Mouse (Mus musculus) monocyte, adult 5-6 weeks (primary cell): ENCODE results near the gene Got2. TPM values are rescaled to one million over a fixed set of nuclear protein-coding genes. Genes with fewer than 3 reads are reported as not detected.

ENCODE experiments used
- ATAC-seq: fragments of 153-309, 156-312 bp; replicated peaks from 2 replicates; pipeline ENCODE4 v1.8.0; 2017; ENCODE audit warnings: mild to moderate bottlenecking; ENCODE audit not compliant: low TSS enrichment, insufficient number of reproducible peaks, severe bottlenecking, poor library complexity, low FRiP score
- total RNA-seq: library from RNA; stranded (forward); fragments of 200-1000, 200-491, 200-594 nt; gene quantifications from 3 replicates; pipeline ENCODE4 v1.2.3, GENCODE M21; 2017

Gene Got2
- total RNA-seq = 31.7 to 47.7 TPM (median 45.7 TPM) in 3 replicates

DNA sequence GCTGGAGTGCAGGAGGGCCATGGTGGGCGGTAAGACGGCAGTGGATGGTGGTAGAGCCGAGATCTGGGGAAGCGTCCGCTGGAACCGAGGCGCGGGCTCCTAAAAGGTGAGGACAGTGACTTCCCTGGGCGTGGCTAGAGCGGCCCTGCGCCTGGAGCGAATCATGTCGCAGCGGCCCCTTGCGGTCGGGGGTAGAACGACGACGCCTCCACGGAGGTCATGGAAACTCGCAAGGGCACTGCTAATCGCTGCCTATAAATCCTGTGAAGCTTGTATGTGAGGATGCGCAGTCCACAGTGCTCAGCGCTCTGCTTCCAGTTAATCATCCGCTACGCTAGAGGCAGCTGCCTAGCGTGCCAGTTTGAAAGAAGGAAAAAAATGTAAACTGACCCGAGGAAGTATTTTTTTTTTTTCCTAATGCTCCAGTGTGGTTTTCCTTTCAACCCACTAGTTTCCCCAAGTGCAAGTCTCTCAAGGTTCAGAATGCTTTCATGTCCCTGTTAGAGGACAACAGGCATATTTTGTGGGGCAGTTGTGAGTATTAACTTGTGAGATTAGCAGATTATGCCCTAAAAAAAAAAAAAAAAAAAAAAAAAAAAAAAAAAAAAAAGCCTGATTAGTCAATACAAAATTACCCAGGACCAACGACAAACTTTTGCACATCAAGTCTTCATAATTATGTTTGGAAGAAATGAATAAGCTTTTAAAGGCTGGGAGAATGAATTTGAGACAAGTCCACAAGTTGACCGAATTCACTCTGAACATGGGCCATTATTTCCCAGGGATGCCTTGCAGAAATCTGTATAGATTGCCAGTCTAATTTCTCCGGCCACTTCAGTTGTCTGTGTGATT lies at the start of gene Got2:
Gene Got2 (minus strand): TSS at position 263 of the 852 bp plus-strand sequence.
- ATAC-seq = peak; percentile 95

DNA sequence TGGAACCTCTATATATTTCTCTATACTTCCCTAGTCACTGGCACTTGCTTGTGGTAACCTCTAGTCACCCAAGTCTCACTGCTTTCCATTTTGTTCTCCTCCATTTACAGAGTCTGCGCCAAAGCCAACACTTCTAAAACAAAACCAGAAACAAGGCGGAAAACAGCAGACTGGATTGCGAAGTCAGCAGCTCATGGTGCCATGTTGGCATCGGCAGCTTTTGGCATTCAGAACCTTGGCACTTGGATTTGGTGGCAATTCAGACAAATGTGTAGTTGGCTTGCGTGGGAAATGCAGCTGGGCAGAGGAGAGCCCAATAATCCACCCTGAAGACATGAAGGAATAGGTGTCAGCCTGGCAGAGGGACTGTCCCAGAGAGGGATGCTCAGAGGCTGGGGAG lies 44.5 kb upstream of the Got2 start:
- no peak for ATAC-seq

DNA sequence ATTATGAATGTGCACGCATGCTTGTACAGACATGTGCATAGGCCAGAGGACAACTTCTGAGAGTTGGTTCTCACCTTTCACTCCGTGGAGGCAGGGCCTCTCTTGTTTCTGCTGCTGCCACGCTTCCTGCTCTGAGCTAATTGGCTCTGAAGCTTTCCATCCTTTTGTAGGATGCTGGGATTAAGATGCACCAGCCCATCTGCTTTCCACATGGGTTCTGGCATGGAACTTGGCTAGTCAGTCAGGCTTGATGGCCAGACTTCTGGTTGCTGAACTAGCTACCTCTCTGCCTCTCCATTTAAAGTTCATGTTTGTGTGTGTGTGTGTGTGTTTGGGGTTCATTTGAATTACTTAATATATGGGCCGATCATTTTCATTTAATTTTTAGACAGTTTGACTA lies 41.5 kb upstream of the Got2 start:
- no peak for ATAC-seq

DNA sequence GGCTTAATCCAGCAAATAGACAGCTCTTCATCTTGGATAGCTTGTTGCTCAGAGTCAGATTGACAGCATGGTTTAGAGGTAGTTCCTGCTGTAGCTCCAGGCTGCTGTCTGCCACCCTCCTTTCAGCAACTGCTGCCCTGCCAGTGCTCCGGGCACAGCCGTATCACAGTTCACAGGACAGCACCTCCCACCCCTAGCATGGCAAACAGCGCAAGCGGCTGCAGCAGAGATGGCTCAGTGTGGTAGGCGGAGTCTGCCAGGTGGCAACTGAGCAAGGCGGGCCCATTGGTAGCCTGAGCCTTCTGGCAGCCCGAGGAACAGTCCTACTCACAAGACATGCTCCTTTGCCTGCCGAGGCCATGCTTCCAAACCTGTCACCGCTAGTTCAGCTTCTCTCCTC lies 27.8 kb upstream of the Got2 start:
- peak; percentile 34; the same call in 1 of the 2 replicates for ATAC-seq

DNA sequence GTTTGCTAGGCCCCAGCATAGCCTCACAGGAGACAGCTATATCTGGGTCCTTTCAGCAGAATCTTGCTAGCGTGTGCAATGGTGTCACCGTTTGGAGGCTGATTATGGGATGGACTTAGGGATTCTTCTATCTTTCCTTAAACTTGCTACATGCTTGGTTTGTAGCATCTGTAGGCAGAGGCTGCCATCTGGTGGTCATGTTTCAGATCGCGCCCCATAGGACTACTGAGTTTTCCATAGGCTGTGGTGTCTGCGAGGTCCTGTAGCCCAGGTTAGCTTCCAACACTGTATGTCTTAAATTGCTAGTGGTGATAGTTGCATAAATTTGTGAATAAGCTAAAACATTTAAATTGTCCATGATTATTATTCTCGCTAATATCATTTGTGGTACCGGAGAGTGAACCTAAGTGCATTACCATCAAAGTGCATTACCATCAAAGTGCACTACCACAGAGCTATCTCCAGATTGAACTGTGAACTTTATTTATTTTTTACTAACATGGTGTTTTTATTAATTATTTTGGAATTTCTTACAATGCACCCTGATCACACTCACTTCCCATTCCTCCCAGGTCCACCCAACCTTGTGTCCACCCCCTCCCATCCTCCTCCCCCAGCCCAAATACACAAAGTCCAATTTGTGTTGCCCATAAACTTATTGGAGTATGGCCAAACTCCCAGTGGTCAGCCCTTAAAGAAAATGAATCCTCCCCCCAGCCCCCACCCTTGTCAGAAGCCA lies 26.7 kb upstream of the Got2 start:
- peak; percentile 76; the same call in 1 of the 2 replicates for ATAC-seq

DNA sequence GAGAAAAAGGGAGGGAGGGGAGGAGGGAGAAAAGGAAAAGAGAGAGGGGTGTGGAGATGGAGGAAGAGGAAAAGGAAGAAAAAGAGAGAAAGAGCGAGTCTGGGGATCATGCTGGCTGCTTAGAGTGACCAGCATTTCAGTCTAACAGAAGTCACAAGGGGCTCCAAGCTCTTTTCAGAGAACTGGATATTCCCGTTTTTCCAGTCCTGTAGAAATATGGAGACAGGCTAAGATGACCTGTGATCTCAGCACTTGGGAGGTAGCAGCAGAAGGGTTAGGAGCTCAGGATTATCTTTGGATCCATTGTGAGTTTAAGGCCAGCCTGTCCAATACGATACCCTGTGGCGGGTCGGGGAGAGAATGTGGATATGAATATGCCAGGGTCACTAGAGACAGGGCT lies 22.9 kb upstream of the Got2 start:
- ATAC-seq = no peak

DNA sequence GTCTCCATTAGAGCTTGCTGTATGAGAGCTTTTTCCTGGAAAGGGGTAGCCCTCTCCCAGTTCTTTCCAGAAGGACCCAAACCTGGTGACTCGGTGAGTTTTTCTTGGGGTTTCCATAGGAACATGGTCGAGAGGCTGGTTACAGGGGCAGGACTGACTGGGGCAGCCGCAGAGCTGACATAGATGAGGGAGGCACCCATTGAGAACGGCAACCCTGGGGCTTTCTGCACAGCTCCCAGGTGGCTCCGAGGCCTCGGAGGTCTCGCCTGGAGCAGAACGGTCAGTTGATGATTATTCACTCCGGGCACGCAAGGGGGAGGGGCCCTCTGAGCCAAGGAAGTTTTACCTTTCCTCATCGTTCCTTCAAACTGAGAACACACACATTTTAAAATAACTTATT lies 19.5 kb upstream of the Got2 start:
- no peak for ATAC-seq

DNA sequence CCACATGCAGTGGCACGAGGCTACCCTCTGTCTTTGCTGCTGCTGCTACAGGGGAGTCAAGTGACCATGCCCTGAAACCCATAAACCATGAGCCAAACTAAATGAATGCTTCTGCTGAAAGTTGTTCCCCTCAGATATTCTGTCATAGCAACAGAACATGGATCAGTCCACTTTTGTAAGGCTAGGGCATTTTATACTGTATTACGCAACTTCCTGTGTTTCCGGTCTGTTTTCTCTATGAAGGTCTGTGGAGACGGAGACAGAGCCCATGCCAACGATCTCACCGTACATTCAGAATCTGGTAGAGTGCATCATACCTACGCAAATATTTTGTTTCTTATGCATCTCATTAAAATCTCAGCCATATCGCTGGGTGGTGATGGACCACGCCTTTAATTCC lies 18.4 kb upstream of the Got2 start:
- no peak for ATAC-seq

DNA sequence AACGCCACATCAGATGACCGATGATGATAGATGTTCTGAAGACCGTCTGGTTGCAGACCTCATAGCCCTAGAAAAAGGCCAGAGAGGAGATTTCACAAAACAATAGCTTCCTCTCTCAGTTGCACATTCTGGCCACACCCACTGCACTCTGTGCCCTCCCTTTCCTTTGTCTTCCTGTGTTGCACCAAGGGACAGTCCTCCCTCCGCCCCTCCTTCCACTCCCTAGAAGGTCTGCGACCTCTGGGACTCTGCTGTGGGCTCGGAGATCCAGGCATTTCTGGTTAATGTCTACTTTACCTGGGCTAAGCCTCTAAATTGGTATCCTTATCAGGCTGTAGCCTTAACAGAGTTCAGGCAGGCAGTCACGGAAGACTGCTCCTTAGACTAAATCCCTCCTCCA lies 13.5 kb upstream of the Got2 start:
- peak; percentile 87 for ATAC-seq

DNA sequence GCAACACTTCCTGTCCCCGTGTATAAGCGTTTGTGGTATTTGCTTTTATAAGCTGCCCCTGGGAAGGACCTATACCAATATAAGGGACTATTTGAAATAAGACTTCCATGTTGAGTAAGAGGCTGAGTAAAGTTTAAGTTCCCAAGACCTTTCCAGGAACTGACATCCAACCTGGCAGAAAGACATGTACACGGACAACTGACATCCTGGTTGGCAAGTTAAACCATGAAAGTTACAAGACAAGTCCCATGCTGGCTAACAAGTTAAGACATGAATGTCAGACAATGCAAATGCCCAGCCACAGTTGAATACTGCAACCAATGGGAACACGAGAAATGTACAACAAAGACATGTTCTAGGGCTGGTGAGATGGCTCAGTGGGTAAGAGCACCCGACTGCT lies 5.4 kb upstream of the Got2 start:
- no peak for ATAC-seq

DNA sequence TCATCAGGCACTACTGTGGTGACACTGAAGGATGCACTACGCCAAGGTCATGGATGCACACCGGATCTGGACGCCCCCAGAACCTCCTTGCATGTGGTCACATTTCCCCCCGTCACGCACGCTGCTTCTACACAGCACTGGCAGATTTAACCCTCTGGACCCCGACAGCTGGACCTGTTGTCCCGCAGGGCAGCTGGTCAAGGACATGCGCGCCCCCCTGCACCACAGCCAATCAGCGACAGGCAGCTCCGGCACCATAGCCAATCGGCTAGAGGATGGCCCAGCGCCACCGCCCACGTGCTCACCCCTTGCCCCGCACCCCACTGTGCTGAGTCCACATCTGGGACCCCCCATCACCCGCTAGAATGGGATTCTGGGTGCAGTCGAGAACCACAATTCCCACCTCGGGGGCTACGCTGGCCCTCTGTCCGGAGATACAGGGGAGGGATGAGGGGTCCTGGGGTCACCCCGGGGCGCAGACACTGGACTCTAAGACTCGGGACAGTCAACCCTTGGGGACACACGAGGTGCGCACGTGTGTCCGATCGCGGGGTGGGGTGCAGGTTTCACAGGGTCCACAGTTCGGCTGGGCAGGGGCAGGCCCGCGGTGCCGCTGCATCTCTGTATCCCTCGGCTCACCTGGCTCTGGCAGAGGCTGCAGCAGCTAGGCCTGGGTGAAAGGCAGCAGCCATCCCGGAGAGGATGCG lies 616 bp downstream of the Got2 start:
- ATAC-seq = peak; percentile 57

DNA sequence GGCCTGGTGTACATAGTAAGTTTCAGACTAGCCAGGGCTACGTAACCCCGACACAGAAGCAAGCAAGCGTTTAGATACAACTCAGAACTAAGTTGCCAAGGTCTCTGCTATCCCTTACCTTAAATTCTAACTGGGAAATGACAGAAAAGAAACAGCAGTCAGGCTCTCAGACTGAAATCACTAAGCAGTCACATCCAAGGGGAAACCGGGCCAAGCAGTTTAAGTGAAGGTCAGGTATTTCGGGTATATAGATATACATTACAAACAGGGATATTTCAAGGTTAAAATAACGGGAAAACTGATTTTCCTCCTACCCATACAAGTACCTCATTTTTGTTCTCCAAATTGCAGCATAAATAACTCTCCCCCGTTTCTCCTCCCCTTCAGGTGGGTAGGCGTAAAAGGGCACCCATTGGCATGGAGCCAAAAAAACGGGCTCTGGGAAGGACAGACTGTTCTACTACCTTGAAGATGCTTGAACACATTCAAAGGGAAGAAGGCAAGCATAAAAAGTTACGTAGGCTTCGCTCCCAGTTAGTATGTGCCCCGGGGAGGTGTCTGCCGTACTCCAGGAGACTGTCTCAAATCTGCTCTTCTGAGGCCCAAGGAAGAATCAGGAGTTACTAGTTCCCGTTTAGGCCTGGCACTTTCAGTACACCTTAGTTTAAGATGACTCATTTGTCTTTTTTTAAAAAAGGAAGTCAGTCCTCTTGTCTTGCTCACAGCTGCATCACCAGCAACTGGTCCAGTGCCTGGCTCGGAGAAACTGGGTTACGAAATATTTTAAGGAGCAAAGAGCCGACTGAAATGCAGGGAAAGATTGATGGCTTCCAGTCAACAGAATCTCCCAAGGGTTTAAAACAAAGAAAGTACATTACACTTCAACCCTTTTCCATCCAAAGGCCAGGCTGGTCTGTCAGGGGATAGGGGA lies 1.4 kb downstream of the Got2 start:
- ATAC-seq = peak; percentile 67

DNA sequence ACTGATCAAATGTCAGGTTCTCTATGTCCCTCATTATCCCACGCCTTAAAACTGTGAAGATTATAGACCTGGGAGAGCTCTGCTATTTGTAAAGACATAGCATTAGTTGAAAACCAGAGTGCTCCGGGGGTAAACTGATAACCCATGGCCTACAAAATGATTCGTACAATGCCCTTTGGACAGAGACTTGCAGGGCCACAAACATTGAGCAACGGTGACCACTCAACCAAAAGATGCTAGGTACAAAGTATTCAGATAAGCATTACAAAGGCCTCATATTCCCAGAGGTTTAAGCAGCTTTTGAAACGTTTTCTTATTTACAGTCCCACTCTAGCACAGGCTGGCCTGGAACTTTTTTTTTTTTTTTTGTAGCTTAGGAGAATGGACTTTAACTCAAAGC lies 2.4 kb downstream of the Got2 start:
- no peak for ATAC-seq

DNA sequence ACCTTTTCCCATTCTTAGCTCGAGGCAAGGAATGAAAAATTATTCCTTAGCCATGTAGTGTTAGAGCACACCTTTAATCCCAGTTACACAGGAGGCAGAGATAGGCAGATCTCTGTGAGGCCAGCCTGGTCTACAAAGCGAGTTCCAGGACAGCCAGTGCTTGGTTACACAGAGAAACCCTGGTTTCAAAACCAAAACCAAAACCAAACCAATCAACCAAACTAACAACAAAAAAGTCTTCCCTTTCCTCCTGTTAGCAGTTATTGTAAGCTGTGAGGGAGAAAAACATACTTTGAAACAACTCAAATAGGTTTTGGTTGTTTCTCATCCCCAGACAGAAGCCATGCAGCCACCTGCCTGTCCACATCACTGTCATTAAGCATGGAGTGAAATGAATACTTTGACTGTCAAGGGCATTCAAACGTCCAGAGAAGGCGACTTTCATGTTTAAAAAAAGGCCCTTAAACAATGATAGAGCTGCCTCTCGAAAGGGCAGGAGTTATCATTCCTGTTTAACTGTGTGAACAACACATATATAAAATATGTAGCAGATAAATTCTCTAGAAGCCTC lies 3.0 kb downstream of the Got2 start:
- no peak for ATAC-seq

DNA sequence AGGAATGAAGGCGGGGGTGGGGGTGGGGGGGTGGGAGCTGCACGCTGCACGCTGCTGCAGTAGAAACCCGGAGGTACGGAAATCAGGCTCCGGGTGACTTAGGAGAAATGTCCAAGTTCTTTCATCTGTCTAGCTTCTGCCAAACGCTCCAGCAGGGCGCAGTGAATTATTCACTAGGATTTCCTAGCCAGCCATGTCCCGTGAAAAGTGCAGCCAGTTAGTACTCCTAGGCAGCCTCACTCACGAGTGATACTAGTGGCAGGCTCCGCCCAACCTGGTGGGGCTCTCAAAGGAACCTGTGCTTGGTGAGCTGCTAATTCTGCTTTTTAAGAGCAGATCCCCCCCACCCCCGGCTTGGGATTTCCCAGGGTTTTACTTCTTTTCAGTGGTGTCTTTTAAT lies 3.9 kb downstream of the Got2 start:
- no peak for ATAC-seq

DNA sequence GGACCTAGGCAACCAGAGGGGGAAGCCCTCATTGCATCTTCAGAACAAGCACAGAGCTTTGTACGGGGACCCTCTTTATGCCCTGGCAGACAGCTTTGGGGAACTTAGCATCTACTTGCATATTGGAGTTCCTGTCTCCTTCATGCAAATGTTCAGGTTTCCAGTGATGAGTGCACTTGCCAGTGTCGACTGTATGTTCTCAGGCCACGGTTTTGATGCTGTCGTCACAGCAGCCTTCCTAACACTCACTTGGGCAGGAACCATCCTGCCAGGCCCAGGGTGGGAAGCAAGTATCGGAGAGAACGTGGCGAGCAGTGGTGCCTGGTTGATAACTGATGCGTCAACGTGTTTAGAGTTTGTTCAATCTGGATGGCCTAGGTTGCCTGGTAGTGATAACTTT lies 6.2 kb downstream of the Got2 start:
- ATAC-seq = no peak

DNA sequence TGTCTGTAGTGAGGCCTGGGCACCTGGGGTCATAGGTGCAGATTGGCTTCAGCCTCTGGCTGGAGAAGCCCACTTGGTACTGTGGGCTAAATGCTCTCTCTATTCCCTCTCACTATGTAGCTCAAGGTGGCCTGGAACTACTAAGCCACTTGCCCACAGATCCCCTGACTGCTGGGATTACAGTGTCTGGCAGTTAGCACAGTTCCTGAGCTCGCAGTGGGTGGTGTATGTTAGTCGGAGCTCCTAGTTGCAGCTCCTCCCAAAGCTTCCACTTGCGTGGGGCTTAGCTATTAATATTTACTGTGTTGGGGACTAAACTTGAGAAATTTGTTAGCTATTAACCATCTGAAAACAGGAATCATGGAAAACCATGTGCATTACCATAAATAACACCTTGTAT lies 6.8 kb downstream of the Got2 start:
- no peak for ATAC-seq

DNA sequence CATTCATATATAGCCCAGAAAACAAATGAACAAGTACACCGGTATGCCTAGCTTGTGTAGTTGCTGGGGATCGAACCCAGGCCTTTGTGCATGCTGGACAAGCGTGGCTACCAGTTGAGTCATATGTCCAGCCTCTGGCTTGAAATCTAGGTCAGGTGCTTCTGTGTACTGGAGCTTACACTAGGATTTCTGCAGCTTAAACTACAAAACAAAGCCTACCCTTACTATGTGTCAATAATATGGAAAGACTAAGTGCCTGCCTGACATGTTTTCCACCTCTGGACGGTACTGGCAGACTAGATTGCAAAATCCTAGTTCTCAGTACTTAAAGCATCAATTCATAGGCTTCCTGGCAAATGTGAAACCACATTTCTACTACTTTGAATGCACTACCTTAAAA lies 8.5 kb downstream of the Got2 start:
- no peak for ATAC-seq
